Mouse (Mus musculus) small intestine, adult 2 months (tissue): ENCODE measurements around the gene Rnpep.

Source experiments
- CTCF ChIP-seq: fragments of 200-500 bp; IDR thresholded peaks from 2 replicates; pipeline ENCODE4 v1.5.1; 2012; ENCODE audit warnings: low read depth, mild to moderate bottlenecking, control low read depth, inconsistent platforms, low read length, moderate library complexity, mixed read lengths; ENCODE audit not compliant: insufficient replicate concordance, insufficient read length; ENCODE audit errors: extremely low read depth
- POLR2A ChIP-seq: fragments of 200-500 bp; IDR thresholded peaks from 2 replicates; pipeline ENCODE4 v1.6.1; 2012; ENCODE audit warnings: low read depth, mild to moderate bottlenecking, control low read depth, inconsistent platforms, low read length, moderate library complexity

- TF ChIP-seq CTCF (no peak), POLR2A (no peak)
Observed at GRCm38 (mm10) chr1:135233961-135234360, 49.9 kb downstream of the Rnpep start.
